ENCODE assay signal across 8 mouse cellular contexts in the genomic region with DNA sequence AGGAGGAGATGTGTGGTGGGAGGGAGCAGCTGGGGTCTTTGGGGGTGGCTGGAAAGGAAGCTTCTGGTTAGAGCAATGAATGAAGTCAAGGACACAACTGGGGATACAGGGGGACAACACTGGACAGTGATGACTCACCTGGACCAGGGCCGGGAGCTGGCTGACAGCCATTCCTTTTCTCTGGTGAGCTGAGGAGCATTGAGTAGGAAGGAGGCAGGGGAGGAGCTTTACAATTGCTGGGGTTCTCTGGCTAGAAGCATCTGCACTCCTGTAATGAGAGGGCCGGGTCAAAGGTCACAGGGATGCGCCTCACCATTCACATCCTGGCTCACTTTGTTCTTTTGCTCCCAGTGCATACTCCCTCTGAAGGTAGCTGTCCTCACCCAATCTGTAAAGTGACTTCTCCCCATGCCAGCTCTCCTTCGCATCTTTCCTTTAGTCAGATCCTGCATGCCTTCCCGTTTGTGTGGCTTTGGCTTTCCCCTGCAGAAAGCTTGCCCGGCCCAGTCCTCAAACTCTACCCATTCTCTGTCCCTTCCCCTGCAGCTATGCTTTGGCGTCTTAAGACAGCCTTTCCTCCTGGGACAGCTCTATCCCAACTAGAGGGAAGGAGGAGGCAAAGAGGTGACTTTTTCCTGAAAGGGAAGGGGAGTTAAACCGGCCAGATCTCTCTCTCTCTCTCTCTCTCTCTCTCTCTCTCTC. TPM values are rescaled to one million over a fixed set of nuclear protein-coding genes. Genes with fewer than 3 reads are reported as not detected.
DNase-seq lines count a peak whose midpoint lies in the region; ATAC-seq lines count a peak whose summit lies in the region.

No protein-coding gene starts in this region.

- no peaks in the 10 kb centered on the region for H3K9me3 ChIP-seq in embryonic facial prominence, embryonic 10.5 days
- H3K9me3 ChIP-seq in intestine, embryonic 14.5 days (ENCODE audit: control insufficient read depth, low read length): no peaks in the 10 kb centered on the region
- H3K9me3 ChIP-seq in midbrain, embryonic 13.5 days: peaks cover 4% of the 10 kb centered on the region; the same call in 1 of the 2 replicates

- peak; percentile 27 for DNase-seq in gastrocnemius, postnatal 14 days
- no peak for DNase-seq in gastrocnemius, postnatal 36 days
- DNase-seq in NIH3T3 (ENCODE audit: low read depth): peak; percentile 40
- peak; percentile 12 for DNase-seq in embryonic facial prominence, embryonic 10.5 days (ENCODE audit: low spot score)
- DNase-seq in intestine, embryonic 14.5 days (ENCODE audit: low spot score): peak; percentile 51
- no peak for DNase-seq in lung, postnatal 25 days (ENCODE audit: low spot score)

- WGBS in embryonic facial prominence, embryonic 10.5 days: 53% methylated on average over 8 of the region's 8 CpGs
- 39% methylated on average over 8 of the region's 8 CpGs for WGBS in intestine, embryonic 14.5 days
- WGBS in midbrain, embryonic 13.5 days: 46% methylated on average over 8 of the region's 8 CpGs

- H3K27me3 ChIP-seq in embryonic facial prominence, embryonic 10.5 days (replicated peaks; ENCODE audit: low read depth, poor library complexity, severe bottlenecking): no peaks in the 10 kb centered on the region
- H3K27me3 ChIP-seq in intestine, embryonic 14.5 days (replicated peaks; ENCODE audit: control insufficient read depth, insufficient read depth, low read length): no peaks in the 10 kb centered on the region
- no peaks in the 10 kb centered on the region for H3K27me3 ChIP-seq in midbrain, embryonic 13.5 days

- peaks cover 46% of the 10 kb centered on the region for H3K36me3 ChIP-seq in embryonic facial prominence, embryonic 10.5 days (replicated peaks)
- peaks cover 13% of the 10 kb centered on the region; the same call in 1 of the 2 replicates for H3K36me3 ChIP-seq in intestine, embryonic 14.5 days (ENCODE audit: control insufficient read depth, insufficient read depth, low read length)
- H3K36me3 ChIP-seq in midbrain, embryonic 13.5 days: peaks cover 38% of the 10 kb centered on the region

- peak overlapping the region; percentile 72 for H3K4me2 ChIP-seq in intestine, embryonic 14.5 days (ENCODE audit: low read length)
- peak overlapping the region; percentile 68 for H3K4me2 ChIP-seq in midbrain, embryonic 13.5 days (replicated peaks)

- H3K4me1 ChIP-seq in embryonic facial prominence, embryonic 10.5 days: peaks cover 14% of the 10 kb centered on the region
- peaks cover 4% of the 10 kb centered on the region; the same call in 1 of the 2 replicates for H3K4me1 ChIP-seq in intestine, embryonic 14.5 days (replicated peaks; ENCODE audit: control insufficient read depth, insufficient read depth, low read length)
- H3K4me1 ChIP-seq in midbrain, embryonic 13.5 days (replicated peaks): peaks cover 21% of the 10 kb centered on the region

- ATAC-seq in intestine, embryonic 14.5 days (replicated peaks; ENCODE audit: low FRiP score, low TSS enrichment, low read depth): no peak; the same call in 1 of the 2 replicates
- no peak for ATAC-seq in midbrain, embryonic 13.5 days
- ATAC-seq in erythroid progenitor cell, adult 5-6 weeks (replicated peaks; ENCODE audit: low FRiP score, poor library complexity, severe bottlenecking): no peak

- intact Hi-C loops in gastrocnemius, postnatal 14 days (cut with DNase I; ENCODE audit: low total_unique reads): no loop called here
- intact Hi-C loops in gastrocnemius, postnatal 36 days (cut with DNase I): no loop called here

- peak overlapping the region; percentile 87 for H3K27ac ChIP-seq in embryonic facial prominence, embryonic 10.5 days (replicated peaks)
- no peak overlapping the region for H3K27ac ChIP-seq in intestine, embryonic 14.5 days (ENCODE audit: low read depth)
- H3K27ac ChIP-seq in midbrain, embryonic 13.5 days: no peak overlapping the region

- H3K9ac ChIP-seq in intestine, embryonic 14.5 days (ENCODE audit: low read length): peak overlapping the region; percentile 63
- peak overlapping the region; percentile 76 for H3K9ac ChIP-seq in midbrain, embryonic 13.5 days (replicated peaks)

- H3K4me3 ChIP-seq in embryonic facial prominence, embryonic 10.5 days: peak overlapping the region; percentile 64
- peak overlapping the region; percentile 52 for H3K4me3 ChIP-seq in intestine, embryonic 14.5 days (ENCODE audit: low read depth, low read length)
- peak overlapping the region; percentile 52 for H3K4me3 ChIP-seq in midbrain, embryonic 13.5 days (replicated peaks)

RNA-seq across cellular contexts. Expression of a gene that starts 1.1 kb away (rescaled TPM):
- total RNA-seq in gastrocnemius, postnatal 14 days (2021): 1 to 10 TPM in 1 of 2 experiments, under 1 TPM in 1; 0.73 to 1.0 TPM
- total RNA-seq in gastrocnemius, postnatal 36 days (2021): 1 to 10 TPM in 1 of 2 experiments, under 1 TPM in 1; 0.97 to 1.6 TPM
- polyA plus RNA-seq in embryonic facial prominence, embryonic 10.5 days (2016; fragmentation: Nextera tagmentation; extraction: Ambion mirVana): 13.9 and 16.2 TPM in 2 replicates
- 5.4 and 8.3 TPM in 2 replicates for polyA plus RNA-seq in intestine, embryonic 14.5 days (2014; fragmentation: Nextera tagmentation; extraction: Ambion mirVana)
- 16.7 TPM in 2 replicates for polyA plus RNA-seq in midbrain, embryonic 13.5 days (2015; fragmentation: Nextera tagmentation; extraction: Ambion mirVana)
- total RNA-seq in erythroid progenitor cell, adult 5-6 weeks (2015; ENCODE audit: low replicate concordance): not detected in 2 replicates
- total RNA-seq in erythroid progenitor cell, adult 5-6 weeks (2017; ENCODE audit: low replicate concordance): not detected in 2 replicates

RNA-seq across cellular contexts. Expression of a gene that starts 29.6 kb away (rescaled TPM):
- 1 to 10 TPM; 1.9 to 2.4 TPM for total RNA-seq in gastrocnemius, postnatal 14 days (2021)
- total RNA-seq in gastrocnemius, postnatal 36 days (2021): 1 to 10 TPM; 2.8 to 3.3 TPM
- 21.3 and 21.6 TPM in 2 replicates for polyA plus RNA-seq in embryonic facial prominence, embryonic 10.5 days (2016; fragmentation: Nextera tagmentation; extraction: Ambion mirVana)
- 11.4 TPM in 2 replicates for polyA plus RNA-seq in intestine, embryonic 14.5 days (2014; fragmentation: Nextera tagmentation; extraction: Ambion mirVana)
- 51.9 and 53.2 TPM in 2 replicates for polyA plus RNA-seq in midbrain, embryonic 13.5 days (2015; fragmentation: Nextera tagmentation; extraction: Ambion mirVana)
- not detected in 2 replicates for total RNA-seq in erythroid progenitor cell, adult 5-6 weeks (2015; ENCODE audit: low replicate concordance)
- total RNA-seq in erythroid progenitor cell, adult 5-6 weeks (2017; ENCODE audit: low replicate concordance): not detected in 2 replicates

RNA-seq across cellular contexts. Expression of a gene that starts 35.9 kb away (rescaled TPM):
- not detected for total RNA-seq in gastrocnemius, postnatal 14 days (2021)
- total RNA-seq in gastrocnemius, postnatal 36 days (2021): not detected
- 0.06 TPM in 1 of 2 replicates, not detected in the other for polyA plus RNA-seq in embryonic facial prominence, embryonic 10.5 days (2016; fragmentation: Nextera tagmentation; extraction: Ambion mirVana)
- not detected in 2 replicates for polyA plus RNA-seq in intestine, embryonic 14.5 days (2014; fragmentation: Nextera tagmentation; extraction: Ambion mirVana)
- polyA plus RNA-seq in midbrain, embryonic 13.5 days (2015; fragmentation: Nextera tagmentation; extraction: Ambion mirVana): 0.08 TPM in 1 of 2 replicates, not detected in the other
- not detected in 2 replicates for total RNA-seq in erythroid progenitor cell, adult 5-6 weeks (2015; ENCODE audit: low replicate concordance)
- total RNA-seq in erythroid progenitor cell, adult 5-6 weeks (2017; ENCODE audit: low replicate concordance): not detected in 2 replicates

RNA-seq across cellular contexts. Expression of a gene that starts 45.0 kb away (rescaled TPM):
- 1 to 10 TPM in 1 of 2 experiments, under 1 TPM in 1; 0.92 to 1.0 TPM for total RNA-seq in gastrocnemius, postnatal 14 days (2021)
- 1 to 10 TPM; 1.4 TPM for total RNA-seq in gastrocnemius, postnatal 36 days (2021)
- 0.70 and 0.96 TPM in 2 replicates for polyA plus RNA-seq in embryonic facial prominence, embryonic 10.5 days (2016; fragmentation: Nextera tagmentation; extraction: Ambion mirVana)
- polyA plus RNA-seq in intestine, embryonic 14.5 days (2014; fragmentation: Nextera tagmentation; extraction: Ambion mirVana): 0.78 and 0.89 TPM in 2 replicates
- 1.2 and 1.4 TPM in 2 replicates for polyA plus RNA-seq in midbrain, embryonic 13.5 days (2015; fragmentation: Nextera tagmentation; extraction: Ambion mirVana)
- not detected in 2 replicates for total RNA-seq in erythroid progenitor cell, adult 5-6 weeks (2015; ENCODE audit: low replicate concordance)
- total RNA-seq in erythroid progenitor cell, adult 5-6 weeks (2017; ENCODE audit: low replicate concordance): not detected in 2 replicates

RNA-seq across cellular contexts. Expression of a gene that starts 45.1 kb away (rescaled TPM):
- total RNA-seq in gastrocnemius, postnatal 14 days (2021): 1 to 10 TPM in 1 of 2 experiments, under 1 TPM in 1; 0.64 to 1.3 TPM
- total RNA-seq in gastrocnemius, postnatal 36 days (2021): 1 to 10 TPM; 1.9 to 2.1 TPM
- 0.75 and 0.79 TPM in 2 replicates for polyA plus RNA-seq in embryonic facial prominence, embryonic 10.5 days (2016; fragmentation: Nextera tagmentation; extraction: Ambion mirVana)
- polyA plus RNA-seq in intestine, embryonic 14.5 days (2014; fragmentation: Nextera tagmentation; extraction: Ambion mirVana): 0.89 and 1.5 TPM in 2 replicates
- polyA plus RNA-seq in midbrain, embryonic 13.5 days (2015; fragmentation: Nextera tagmentation; extraction: Ambion mirVana): 2.9 TPM in 2 replicates
- not detected in 2 replicates for total RNA-seq in erythroid progenitor cell, adult 5-6 weeks (2015; ENCODE audit: low replicate concordance)
- not detected in 2 replicates for total RNA-seq in erythroid progenitor cell, adult 5-6 weeks (2017; ENCODE audit: low replicate concordance)

Comparison
In these comparisons a context has a peak if more than half of its experiments do, and no peak if none do; other contexts are left out.
1. DNase-seq: peak in gastrocnemius, postnatal 14 days (single experiment), NIH3T3 (single experiment), embryonic facial prominence, embryonic 10.5 days (single experiment) and intestine, embryonic 14.5 days (single experiment); none in gastrocnemius, postnatal 36 days (0 of 2) and lung, postnatal 25 days (single experiment).
2. Peak in every context shown above with its lines, with median percentiles within 50 percentile points of each other: H3K4me3 ChIP-seq.